Mouse (Mus musculus): Measurements from ENCODE around the gene Ush2a. TPM values are rescaled to one million over a fixed set of nuclear protein-coding genes. Genes with fewer than 3 reads are reported as not detected.
A peak's percentile ranks its signal among the peaks of the same experiment; 100 is the strongest.

Ush2a gene
- 0.05 TPM in 1 of 2 replicates, not detected in the other for polyA plus RNA-seq (2015; fragmentation: Nextera tagmentation; extraction: Ambion mirVana)

- Histone ChIP-seq H3K4me3 (ENCODE audit: low read length) (no peak within 1 kb of the TSS), H3K36me3 (ENCODE audit: insufficient read depth, low read length) (no peaks in the 10 kb centered on the region), H3K27me3 (ENCODE audit: insufficient read depth, low read length) (no peaks in the 10 kb centered on the region), H3K4me1 (ENCODE audit: insufficient read depth, low read length) (no peaks in the 10 kb centered on the region; the same call in 1 of the 2 replicates), H3K9me3 (ENCODE audit: low read length) (no peaks in the 10 kb centered on the region), H3K9ac (replicated peaks; ENCODE audit: low read length) (no peak within 1 kb of the TSS), H3K4me2 (replicated peaks; ENCODE audit: low read depth, low read length) (no peak within 1 kb of the TSS), H3K27ac (ENCODE audit: low read length) (no peak within 1 kb of the TSS)
- WGBS = 56% methylated on average over 10 of the region's 10 CpGs
- ATAC-seq (ENCODE audit: low FRiP score, low TSS enrichment) = no peak
These were observed at the start of gene Ush2a for GRCm38 (mm10) chr1:188261903-188262682. Gene Ush2a (plus strand): TSS chr1:188262023.

GRCm38 (mm10) chr1:188214885-188215611 is 46.8 kb upstream of the Ush2a start:
- ATAC-seq (ENCODE audit: low FRiP score, low TSS enrichment) = peak; percentile 35; the same call in 1 of the 2 replicates
- Histone ChIP-seq H3K4me2 (replicated peaks; ENCODE audit: low read depth, low read length) (no peak overlapping the region), H3K27ac (ENCODE audit: low read length) (no peak overlapping the region), H3K27me3 (ENCODE audit: insufficient read depth, low read length) (no peaks in the 10 kb centered on the region), H3K4me3 (ENCODE audit: low read length) (no peak overlapping the region), H3K4me1 (ENCODE audit: insufficient read depth, low read length) (peaks cover 3% of the 10 kb centered on the region; the same call in 1 of the 2 replicates), H3K9me3 (ENCODE audit: low read length) (no peaks in the 10 kb centered on the region), H3K36me3 (ENCODE audit: insufficient read depth, low read length) (no peaks in the 10 kb centered on the region), H3K9ac (replicated peaks; ENCODE audit: low read length) (no peak overlapping the region)
- 57% methylated on average over 10 of the region's 10 CpGs for WGBS

GRCm38 (mm10) chr1:188221226-188221792 is 40.5 kb upstream of the Ush2a start:
- no peaks in the 10 kb centered on the region for H3K9me3 ChIP-seq (ENCODE audit: low read length)
- 81% methylated on average over 4 of the region's 4 CpGs for whole genome bisulfite sequencing

GRCm38 (mm10) chr1:188233036-188233724 is 28.6 kb upstream of the Ush2a start:
- no peaks in the 10 kb centered on the region for H3K36me3 ChIP-seq (ENCODE audit: insufficient read depth, low read length)
- 84% methylated on average over 5 of the region's 5 CpGs for WGBS
- no peak overlapping the region for H3K9ac ChIP-seq (replicated peaks; ENCODE audit: low read length)
- ATAC-seq (ENCODE audit: low FRiP score, low TSS enrichment) = no peak
- H3K4me2 ChIP-seq (replicated peaks; ENCODE audit: low read depth, low read length) = no peak overlapping the region
- H3K27me3 ChIP-seq (ENCODE audit: insufficient read depth, low read length) = no peaks in the 10 kb centered on the region
- H3K27ac ChIP-seq (ENCODE audit: low read length) = no peak overlapping the region
- no peaks in the 10 kb centered on the region for H3K4me1 ChIP-seq (ENCODE audit: insufficient read depth, low read length)
- no peaks in the 10 kb centered on the region for H3K9me3 ChIP-seq (ENCODE audit: low read length)
- no peak overlapping the region for H3K4me3 ChIP-seq (ENCODE audit: low read length)

More at GRCm38 (mm10) chr1:188221226-188221792, 40.5 kb upstream of the Ush2a start:
- Histone ChIP-seq H3K4me3 (ENCODE audit: low read length) (no peak overlapping the region), H3K27ac (ENCODE audit: low read length) (no peak overlapping the region), H3K27me3 (ENCODE audit: insufficient read depth, low read length) (no peaks in the 10 kb centered on the region), H3K9ac (replicated peaks; ENCODE audit: low read length) (no peak overlapping the region), H3K4me2 (replicated peaks; ENCODE audit: low read depth, low read length) (no peak overlapping the region), H3K4me1 (ENCODE audit: insufficient read depth, low read length) (no peaks in the 10 kb centered on the region), H3K36me3 (ENCODE audit: insufficient read depth, low read length) (no peaks in the 10 kb centered on the region)
- ATAC-seq (ENCODE audit: low FRiP score, low TSS enrichment) = no peak

GRCm38 (mm10) chr1:188238636-188239035 is 23.2 kb upstream of the Ush2a start:
- no peak for ATAC-seq (ENCODE audit: low FRiP score, low TSS enrichment)
- no peak overlapping the region for H3K9ac ChIP-seq (replicated peaks; ENCODE audit: low read length)
- H3K9me3 ChIP-seq (ENCODE audit: low read length) = no peaks in the 10 kb centered on the region

GRCm38 (mm10) chr1:188241766-188242165 is 20.1 kb upstream of the Ush2a start:
- Histone ChIP-seq H3K4me3 (ENCODE audit: low read length) (no peak overlapping the region), H3K4me2 (replicated peaks; ENCODE audit: low read depth, low read length) (no peak overlapping the region), H3K27me3 (ENCODE audit: insufficient read depth, low read length) (no peaks in the 10 kb centered on the region), H3K9ac (replicated peaks; ENCODE audit: low read length) (no peak overlapping the region), H3K36me3 (ENCODE audit: insufficient read depth, low read length) (no peaks in the 10 kb centered on the region), H3K9me3 (ENCODE audit: low read length) (no peaks in the 10 kb centered on the region), H3K4me1 (ENCODE audit: insufficient read depth, low read length) (peaks cover 2% of the 10 kb centered on the region; the same call in 1 of the 2 replicates), H3K27ac (ENCODE audit: low read length) (no peak overlapping the region)
- 91% methylated on average over 10 of the region's 10 CpGs for WGBS
- ATAC-seq (ENCODE audit: low FRiP score, low TSS enrichment) = no peak

More at GRCm38 (mm10) chr1:188238636-188239035, 23.2 kb upstream of the Ush2a start:
- Histone ChIP-seq H3K27ac (ENCODE audit: low read length) (no peak overlapping the region), H3K27me3 (ENCODE audit: insufficient read depth, low read length) (no peaks in the 10 kb centered on the region), H3K4me1 (ENCODE audit: insufficient read depth, low read length) (peaks cover 2% of the 10 kb centered on the region; the same call in 1 of the 2 replicates), H3K4me3 (ENCODE audit: low read length) (no peak overlapping the region), H3K4me2 (replicated peaks; ENCODE audit: low read depth, low read length) (no peak overlapping the region), H3K36me3 (ENCODE audit: insufficient read depth, low read length) (no peaks in the 10 kb centered on the region)

- no peak overlapping the region for H3K4me2 ChIP-seq (replicated peaks; ENCODE audit: low read depth, low read length)
- H3K27me3 ChIP-seq (ENCODE audit: insufficient read depth, low read length) = no peaks in the 10 kb centered on the region
- H3K4me3 ChIP-seq (ENCODE audit: low read length) = no peak overlapping the region
- no peak overlapping the region for H3K9ac ChIP-seq (replicated peaks; ENCODE audit: low read length)
- ATAC-seq (ENCODE audit: low FRiP score, low TSS enrichment) = no peak
- 0 out of 2 replicates have a peak, but pooled peaks cover 4% of the 10 kb centered on the region for H3K9me3 ChIP-seq (ENCODE audit: low read length)
- WGBS = 85% methylated on average over 7 of the region's 7 CpGs
- no peak overlapping the region for H3K27ac ChIP-seq (ENCODE audit: low read length)
- no peaks in the 10 kb centered on the region for H3K36me3 ChIP-seq (ENCODE audit: insufficient read depth, low read length)
- H3K4me1 ChIP-seq (ENCODE audit: insufficient read depth, low read length) = no peaks in the 10 kb centered on the region; the same call in 1 of the 2 replicates
These were observed 4.3 kb upstream of the Ush2a start for GRCm38 (mm10) chr1:188257500-188257899.

GRCm38 (mm10) chr1:188260259-188261107 is 1.3 kb upstream of the Ush2a start:
- 68% methylated on average over 6 of the region's 6 CpGs for WGBS

More at GRCm38 (mm10) chr1:188260259-188261107, 1.3 kb upstream of the Ush2a start:
- H3K4me2 ChIP-seq (replicated peaks; ENCODE audit: low read depth, low read length) = no peak overlapping the region
- no peaks in the 10 kb centered on the region for H3K9me3 ChIP-seq (ENCODE audit: low read length)
- H3K27ac ChIP-seq (ENCODE audit: low read length) = no peak overlapping the region
- no peaks in the 10 kb centered on the region for H3K27me3 ChIP-seq (ENCODE audit: insufficient read depth, low read length)
- no peak for ATAC-seq (ENCODE audit: low FRiP score, low TSS enrichment)
- H3K36me3 ChIP-seq (ENCODE audit: insufficient read depth, low read length) = no peaks in the 10 kb centered on the region
- no peak overlapping the region for H3K9ac ChIP-seq (replicated peaks; ENCODE audit: low read length)
- no peaks in the 10 kb centered on the region; the same call in 1 of the 2 replicates for H3K4me1 ChIP-seq (ENCODE audit: insufficient read depth, low read length)
- no peak overlapping the region for H3K4me3 ChIP-seq (ENCODE audit: low read length)

Data from kidney, embryonic 16.5 days (tissue).